Mouse (Mus musculus): ENCODE data around the gene Ghrl. TPM values are rescaled to one million over a fixed set of nuclear protein-coding genes. Genes with fewer than 3 reads are reported as not detected.

The Ghrl gene
- total RNA-seq, 2 experiments from 2014 or later: not detected

DNA sequence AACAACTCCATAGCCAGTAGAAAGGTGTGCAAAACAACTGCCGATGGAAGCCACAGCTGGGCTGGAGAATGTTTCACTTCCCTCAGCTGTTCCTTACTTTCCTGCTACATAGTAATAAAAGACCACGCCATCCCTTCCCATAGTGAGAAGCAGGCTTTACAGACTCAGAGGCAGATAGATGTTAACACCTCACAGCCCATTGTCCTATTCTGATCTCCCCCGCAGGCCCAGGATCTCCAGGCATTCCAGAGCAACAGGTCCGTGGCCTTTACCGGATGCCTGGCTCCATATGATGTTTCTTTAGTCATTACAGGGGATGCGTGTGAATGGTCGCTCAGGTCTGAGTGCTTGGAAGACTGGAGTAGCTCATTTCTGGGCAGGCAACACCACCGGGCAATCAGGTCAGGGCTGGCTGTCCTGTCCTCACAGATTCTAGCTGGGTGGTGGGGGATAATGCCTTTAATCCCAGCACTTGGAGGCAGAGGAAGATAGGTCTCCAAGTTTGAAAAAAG, 52.0 kb downstream of the Ghrl start:
- no peak for DNase-seq

Small RNAs within 50 kb of the gene (microRNA-seq; reads per million reads assigned to microRNA genes)
- 3.7 reads per million for gene Mir7042

Other genes with a start within 250 kb of the Ghrl start
- gene Il17rc, start 248.5 kb downstream of the Ghrl start, total RNA-seq (2021): 10 to 100 TPM; 22.6 to 25.0 TPM
- 10 to 100 TPM; 35.8 to 43.1 TPM for gene Creld1, start 236.6 kb downstream of the Ghrl start, total RNA-seq (2021)
- under 1 TPM; 0.30 to 0.55 TPM for gene Prrt3, start 217.9 kb downstream of the Ghrl start, total RNA-seq (2021)
- gene Emc3, start 188.2 kb downstream of the Ghrl start, total RNA-seq (2021): 10 to 100 TPM; 76.9 to 81.2 TPM
- 1 to 10 TPM; 5.0 to 7.0 TPM for gene Fancd2, start 188.2 kb downstream of the Ghrl start, total RNA-seq (2021)
- not detected for gene Fancd2os, start 119.2 kb downstream of the Ghrl start, total RNA-seq (2021)
- 100 to 1,000 TPM; 139 to 159 TPM for gene Brk1, start 115.1 kb downstream of the Ghrl start, total RNA-seq (2021)
- gene Vhl, start 95.9 kb downstream of the Ghrl start, total RNA-seq (2021): 10 to 100 TPM; 24.7 to 26.3 TPM
- 10 to 100 TPM; 15.8 to 23.3 TPM for gene Irak2, start 81.4 kb downstream of the Ghrl start, total RNA-seq (2021)
- gene Tatdn2, start 22.8 kb downstream of the Ghrl start, total RNA-seq (2021): 10 to 100 TPM; 53.5 to 58.7 TPM
- gene Sec13, start 20.9 kb upstream of the Ghrl start, total RNA-seq (2021): 100 to 1,000 TPM; 103 to 113 TPM